Mouse (Mus musculus): ENCODE results near the gene Bex2.
A peak's percentile ranks its signal among the peaks of the same experiment; 100 is the strongest.

DNA sequence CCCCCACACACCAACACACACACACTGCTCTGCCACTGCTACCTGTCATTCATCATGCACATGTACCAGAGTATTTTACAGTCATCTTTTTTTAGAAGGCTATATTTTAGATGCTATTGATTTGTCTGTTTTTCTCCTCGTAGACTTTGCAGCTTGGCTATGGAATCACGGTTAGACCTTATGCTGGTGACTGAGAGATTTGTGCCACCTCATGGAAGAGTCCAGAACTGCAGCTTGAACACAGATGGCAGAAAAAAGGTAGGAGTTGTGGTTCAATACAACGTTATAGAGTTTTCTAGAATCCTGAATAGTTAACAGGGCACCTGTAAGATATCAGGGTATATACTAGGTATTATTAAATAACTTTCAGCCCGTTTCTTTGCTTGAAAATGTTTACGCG, 39.9 kb upstream of the Bex2 start:
- TF ChIP-seq CTCF (conservative IDR thresholded peaks at IDR 0.05; ENCODE audit: insufficient read depth, insufficient read length, low read depth, low read length) (peak; percentile 47), POLR2A (IDR thresholded peaks at IDR 0.05; ENCODE audit: low read depth, low read length) (no peak)

All from kidney, adult 2 months (tissue).